Mouse (Mus musculus): ENCODE results near the gene Irf2. TPM values are rescaled to one million over a fixed set of nuclear protein-coding genes. Genes with fewer than 3 reads are reported as not detected.

Gene Irf2
- polyA plus RNA-seq, 1 experiment = 10.1 TPM

DNA sequence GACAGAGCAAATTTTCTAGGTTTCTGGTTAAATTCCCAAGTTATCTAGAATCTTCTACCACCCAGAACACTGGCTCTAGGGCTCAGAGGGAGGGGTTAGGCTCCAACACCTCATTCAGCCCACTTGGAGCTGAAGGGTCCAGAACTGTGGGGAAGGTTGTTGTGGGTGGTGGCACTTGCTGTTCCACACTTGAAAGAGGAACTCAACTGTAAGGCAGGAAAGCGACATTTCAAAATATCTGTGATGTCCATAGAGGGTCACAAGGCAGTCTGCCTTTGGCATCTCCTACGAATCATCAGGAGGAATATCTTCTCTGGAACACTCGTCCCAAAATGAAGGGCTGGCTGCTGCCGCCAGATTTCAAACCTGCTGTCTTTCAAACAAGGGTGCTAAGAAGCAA is 150.7 kb downstream of the Irf2 start:
- no peak overlapping the region for H3K27ac ChIP-seq (ENCODE audit: control insufficient read depth, insufficient read depth, low read depth, low read length)
- H3K4me3 ChIP-seq (ENCODE audit: control insufficient read depth, low read depth, low read length) = no peak overlapping the region
- TF ChIP-seq CTCF (IDR thresholded peaks at IDR 0.05; ENCODE audit: control insufficient read depth, insufficient read depth, insufficient replicate concordance, low read depth, low read length) (no peak), POLR2A (IDR thresholded peaks at IDR 0.05; ENCODE audit: control insufficient read depth, low read depth, low read length) (no peak)
- no peaks in the 10 kb centered on the region for H3K27me3 ChIP-seq (ENCODE audit: control insufficient read depth, insufficient read depth, low read length)
- peaks cover 5% of the 10 kb centered on the region for H3K4me1 ChIP-seq (ENCODE audit: control insufficient read depth, insufficient read depth, low read length)
- H3K36me3 ChIP-seq (ENCODE audit: control insufficient read depth, insufficient read depth, low read length) = no peaks in the 10 kb centered on the region

DNA sequence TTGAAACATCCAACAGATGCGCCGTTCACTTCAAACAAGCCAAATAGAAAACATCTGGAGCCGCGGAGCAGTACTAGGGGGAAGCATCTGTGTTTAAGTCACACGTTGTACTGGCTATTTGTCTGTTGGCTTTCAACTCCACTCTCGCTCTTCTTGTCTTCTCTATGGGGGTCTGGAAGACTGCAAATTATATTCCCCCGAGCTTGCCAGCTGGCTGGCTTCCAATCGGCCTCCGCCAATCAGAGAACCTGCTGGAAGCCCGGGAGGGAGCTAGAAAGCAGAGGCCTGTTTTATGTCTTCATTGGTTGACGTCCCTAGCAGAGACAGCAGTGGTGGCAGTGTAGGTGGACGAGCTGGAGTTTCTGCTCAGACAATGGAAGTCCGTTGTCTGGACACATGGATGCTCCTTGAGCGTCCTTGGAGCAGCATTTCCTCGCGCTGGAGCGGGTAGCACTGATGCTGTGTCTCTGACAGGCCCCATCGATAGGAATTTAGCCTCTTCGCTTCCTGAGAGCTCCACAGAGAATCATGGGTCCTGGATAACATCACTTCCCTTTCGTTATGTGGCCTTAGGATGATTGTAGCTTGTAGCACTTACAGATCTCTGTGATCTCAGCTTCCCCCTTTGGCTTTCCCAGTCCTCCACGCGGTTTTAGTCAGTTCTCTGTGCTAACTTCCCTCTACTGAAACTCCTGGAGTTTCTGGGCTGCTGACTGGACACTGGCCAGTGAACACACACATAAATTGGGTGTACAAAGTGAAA is 153.2 kb downstream of the Irf2 start:
- no peaks in the 10 kb centered on the region for H3K36me3 ChIP-seq (ENCODE audit: control insufficient read depth, insufficient read depth, low read length)
- H3K4me3 ChIP-seq (ENCODE audit: control insufficient read depth, low read depth, low read length) = no peak overlapping the region
- H3K27me3 ChIP-seq (ENCODE audit: control insufficient read depth, insufficient read depth, low read length) = no peaks in the 10 kb centered on the region
- peaks cover 5% of the 10 kb centered on the region for H3K4me1 ChIP-seq (ENCODE audit: control insufficient read depth, insufficient read depth, low read length)
- 0 out of 2 replicates have a peak overlapping the region, but pooled peaks have one; percentile 3 for H3K27ac ChIP-seq (ENCODE audit: control insufficient read depth, insufficient read depth, low read depth, low read length)
- TF ChIP-seq POLR2A (IDR thresholded peaks at IDR 0.05; ENCODE audit: control insufficient read depth, low read depth, low read length) (no peak), CTCF (IDR thresholded peaks at IDR 0.05; ENCODE audit: control insufficient read depth, insufficient read depth, insufficient replicate concordance, low read depth, low read length) (no peak)

GRCm38 (mm10) chr8:46894385-46894784 is 154.9 kb downstream of the Irf2 start:
- Histone ChIP-seq H3K36me3 (ENCODE audit: control insufficient read depth, insufficient read depth, low read length) (no peaks in the 10 kb centered on the region), H3K4me1 (ENCODE audit: control insufficient read depth, insufficient read depth, low read length) (peaks cover 5% of the 10 kb centered on the region), H3K27ac (ENCODE audit: control insufficient read depth, insufficient read depth, low read depth, low read length) (no peak overlapping the region), H3K27me3 (ENCODE audit: control insufficient read depth, insufficient read depth, low read length) (no peaks in the 10 kb centered on the region), H3K4me3 (ENCODE audit: control insufficient read depth, low read depth, low read length) (no peak overlapping the region)
- TF ChIP-seq POLR2A (IDR thresholded peaks at IDR 0.05; ENCODE audit: control insufficient read depth, low read depth, low read length) (no peak), CTCF (IDR thresholded peaks at IDR 0.05; ENCODE audit: control insufficient read depth, insufficient read depth, insufficient replicate concordance, low read depth, low read length) (no peak)

DNA sequence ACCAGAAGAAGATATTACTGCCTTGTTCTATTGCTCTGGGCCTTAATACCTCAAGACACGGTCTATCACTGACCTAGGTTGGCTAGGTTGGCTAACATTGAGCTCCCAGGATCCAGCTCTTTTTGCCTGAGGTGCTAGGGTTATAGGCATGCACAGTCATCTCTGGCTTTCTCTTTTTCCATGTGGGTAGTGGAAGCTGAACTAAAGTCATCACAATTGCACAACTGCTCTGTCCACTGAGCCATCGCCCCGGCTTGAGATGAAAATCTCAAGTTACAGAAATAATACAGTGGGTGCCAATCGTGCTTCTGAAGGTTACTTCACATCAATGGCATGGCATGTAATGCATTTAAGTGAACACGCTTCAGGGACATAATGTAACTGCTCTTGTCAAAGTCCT is 156.5 kb downstream of the Irf2 start:
- TF ChIP-seq POLR2A (IDR thresholded peaks at IDR 0.05; ENCODE audit: control insufficient read depth, low read depth, low read length) = no peak
- Histone ChIP-seq H3K27me3 (ENCODE audit: control insufficient read depth, insufficient read depth, low read length) (no peaks in the 10 kb centered on the region), H3K36me3 (ENCODE audit: control insufficient read depth, insufficient read depth, low read length) (no peaks in the 10 kb centered on the region), H3K4me3 (ENCODE audit: control insufficient read depth, low read depth, low read length) (no peak overlapping the region), H3K4me1 (ENCODE audit: control insufficient read depth, insufficient read depth, low read length) (peaks cover 5% of the 10 kb centered on the region; the same call in 1 of the 2 replicates), H3K27ac (ENCODE audit: control insufficient read depth, insufficient read depth, low read depth, low read length) (no peak overlapping the region)

DNA sequence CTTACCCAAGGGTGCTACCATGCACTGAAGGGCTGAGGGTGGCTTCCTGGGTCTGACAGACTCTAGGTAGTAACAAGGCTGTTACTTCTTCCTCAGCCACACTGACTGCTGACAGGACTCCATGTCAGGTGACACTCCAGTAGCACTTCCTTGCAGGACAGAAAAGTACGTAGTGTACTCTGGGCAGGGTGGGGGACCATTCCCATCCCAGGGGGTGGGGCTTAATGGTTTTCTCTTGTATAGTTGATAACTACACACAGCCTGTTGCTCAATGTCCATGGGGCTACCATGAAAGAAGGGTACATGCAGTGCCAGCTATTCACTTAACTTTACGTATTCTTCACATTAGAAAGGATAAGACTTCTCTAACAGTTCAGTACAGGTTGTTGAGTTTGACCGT is 157.2 kb downstream of the Irf2 start:
- Histone ChIP-seq H3K36me3 (ENCODE audit: control insufficient read depth, insufficient read depth, low read length) (no peaks in the 10 kb centered on the region), H3K27me3 (ENCODE audit: control insufficient read depth, insufficient read depth, low read length) (no peaks in the 10 kb centered on the region), H3K4me1 (ENCODE audit: control insufficient read depth, insufficient read depth, low read length) (peaks cover 5% of the 10 kb centered on the region; the same call in 1 of the 2 replicates), H3K4me3 (ENCODE audit: control insufficient read depth, low read depth, low read length) (no peak overlapping the region), H3K27ac (ENCODE audit: control insufficient read depth, insufficient read depth, low read depth, low read length) (no peak overlapping the region)
- no peak for TF ChIP-seq CTCF (IDR thresholded peaks at IDR 0.05; ENCODE audit: control insufficient read depth, insufficient read depth, insufficient replicate concordance, low read depth, low read length)
- no peak for TF ChIP-seq POLR2A (IDR thresholded peaks at IDR 0.05; ENCODE audit: control insufficient read depth, low read depth, low read length)

Other genes starting within 250 kb of the Irf2 start
- gene Cenpu, start 187.7 kb upstream of the Irf2 start, polyA plus RNA-seq (2012; rRNA removed) = 36.9 and 43.4 TPM in 2 replicates
- gene Primpol, start 122.5 kb upstream of the Irf2 start, polyA plus RNA-seq (2012; rRNA removed) = 1.3 and 1.5 TPM in 2 replicates
- 0.81 and 0.84 TPM in 2 replicates for gene Casp3, start 122.4 kb upstream of the Irf2 start, polyA plus RNA-seq (2012; rRNA removed)
- gene Enpp6, start 247.2 kb downstream of the Irf2 start, polyA plus RNA-seq (2012; rRNA removed) = 29.0 and 31.1 TPM in 2 replicates